Comparison of ENCODE assay signal across 8 mouse cellular contexts in genomic region chr4:62519849-62520233, GRCm38 (mm10). TPM values are rescaled to one million over a fixed set of nuclear protein-coding genes. Genes with fewer than 3 reads are reported as not detected.
A peak's percentile ranks its signal among the peaks of the same experiment; 100 is the strongest.
DNase-seq lines count a peak whose midpoint lies in the region; ATAC-seq lines count a peak whose summit lies in the region.

Gene Alad, minus strand, starts transcription at chr4:62519918.

- peak; percentile 88 for ATAC-seq in hindbrain, embryonic 11.5 days (ENCODE audit: low FRiP score)

- no peaks in the 10 kb centered on the region for H3K36me3 ChIP-seq in hindbrain, embryonic 11.5 days (ENCODE audit: control insufficient read depth, insufficient read depth, low read length)

- peak within 1 kb of the TSS; percentile 62 for H3K4me2 ChIP-seq in hindbrain, embryonic 11.5 days (replicated peaks; ENCODE audit: low read depth, low read length)

- no peaks in the 10 kb centered on the region for H3K9me3 ChIP-seq in hindbrain, embryonic 11.5 days (ENCODE audit: control insufficient read depth, low read length)

- H3K9ac ChIP-seq in hindbrain, embryonic 11.5 days (ENCODE audit: low read depth, low read length), result peak within 1 kb of the TSS; percentile 68

- H3K4me1 ChIP-seq in hindbrain, embryonic 11.5 days (replicated peaks; ENCODE audit: control insufficient read depth, insufficient read depth, low read length), result peaks cover 3% of the 10 kb centered on the region; the same call in 1 of the 2 replicates

- H3K27ac ChIP-seq in hindbrain, embryonic 11.5 days (ENCODE audit: low read depth, low read length), result peak within 1 kb of the TSS; percentile 34

- peak within 1 kb of the TSS; percentile 48 for H3K4me3 ChIP-seq in hindbrain, embryonic 11.5 days (ENCODE audit: low read depth, low read length)

- peak; percentile 89 for DNase-seq in R1 (ENCODE audit: low read depth, low spot score)
- DNase-seq in cerebellum, postnatal 10 days, result peak; percentile 85 to 89
- peak; percentile 63 to 78 for DNase-seq in frontal cortex, postnatal 10 days (ENCODE audit: low spot score in 2 of 2)
- peak; percentile 89 for DNase-seq in hindbrain, embryonic 11.5 days (ENCODE audit: low spot score)
- DNase-seq in layer of hippocampus, postnatal 25 days (ENCODE audit: extremely low spot score in 1 of 2, low spot score in 1 of 2), result peak; percentile 72 to 76
- DNase-seq in lung, postnatal 25 days (ENCODE audit: low spot score), result peak; percentile 88
- peak; percentile 71 for DNase-seq in retina, adult 2 months (ENCODE audit: low read depth, low spot score)
- peak; percentile 79 for DNase-seq in thymus, postnatal 25 days

- no peaks in the 10 kb centered on the region for H3K27me3 ChIP-seq in hindbrain, embryonic 11.5 days (ENCODE audit: control insufficient read depth, insufficient read depth, low read length)

- WGBS in hindbrain, embryonic 11.5 days, result 0% methylated on average over 18 of the region's 37 CpGs

RNA-seq across cellular contexts. Expression of gene Alad, which starts in this region (rescaled TPM):
- polyA plus RNA-seq in hindbrain, embryonic 11.5 days (2014; fragmentation: Nextera tagmentation; extraction: Ambion mirVana), result 77.5 and 80.1 TPM in 2 replicates
- total RNA-seq in layer of hippocampus, postnatal 25 days (2021), result 10 to 100 TPM; 25.8 to 28.9 TPM

Comparison
In these comparisons a context has a peak if more than half of its experiments do, and no peak if none do; other contexts are left out.
1. Peak in every context shown above with its lines: DNase-seq, ATAC-seq, H3K4me3 ChIP-seq and H3K27ac ChIP-seq.